Mouse (Mus musculus) forebrain, embryonic 10.5 days (tissue): ENCODE data around the gene Ptp4a2. TPM values are rescaled to one million over a fixed set of nuclear protein-coding genes. Genes with fewer than 3 reads are reported as not detected.
A peak's percentile ranks its signal among the peaks of the same experiment; 100 is the strongest.
"Not testable (repeated sequence)": the region's sequence is repeated elsewhere in the genome, so short reads cannot be mapped to it uniquely, and the experiment has no call there.

Experiments
- DNase-seq: peaks from one replicate; pipeline ENCODE4 v3.0.0-alpha.2; 2017; ENCODE audit warnings: low spot score; ENCODE audit errors: extremely low spot score
- H3K27ac ChIP-seq: fragments of 300-500 bp; sonication (generic); 2 replicates; pipeline ENCODE4 v1.5.1; 2016; ENCODE audit warnings: mild to moderate bottlenecking
- H3K27me3 ChIP-seq: fragments of 300-500 bp; sonication (generic); 2 replicates; pipeline ENCODE4 v1.6.1; 2016; ENCODE audit warnings: mild to moderate bottlenecking; ENCODE audit not compliant: poor library complexity, severe bottlenecking
- H3K36me3 ChIP-seq: fragments of 300-500 bp; sonication (generic); replicated peaks from 2 replicates; pipeline ENCODE4 v1.6.1; 2016; ENCODE audit warnings: mild to moderate bottlenecking, moderate library complexity
- H3K4me1 ChIP-seq: fragments of 300-500 bp; sonication (generic); 2 replicates; pipeline ENCODE4 v1.6.1; 2016
- H3K4me3 ChIP-seq: fragments of 300-500 bp; sonication (generic); 2 replicates; pipeline ENCODE4 v1.5.1; 2016; ENCODE audit warnings: mild to moderate bottlenecking, moderate library complexity
- H3K9me3 ChIP-seq: fragments of 300-500 bp; sonication (generic); 2 replicates; pipeline ENCODE4 v1.6.1; 2016; ENCODE audit warnings: mild to moderate bottlenecking, moderate library complexity
- WGBS: fragments of 180-500 bp; shearing (Covaris S2); methylation state at CpG from one replicate; pipeline ENCODE4 v1.1.7; 2016; 5-methylcytosine and 5-hydroxymethylcytosine counted together
- polyA plus RNA-seq: library from polyadenylated mRNA; unstranded; fragments of >200 nt; fragmentation: Nextera tagmentation; extraction: Ambion mirVana; gene quantifications from 2 replicates; pipeline ENCODE4 v1.2.1, GENCODE M21; 2016

The Ptp4a2 gene
- polyA plus RNA-seq: 317 and 328 TPM in 2 replicates

DNA sequence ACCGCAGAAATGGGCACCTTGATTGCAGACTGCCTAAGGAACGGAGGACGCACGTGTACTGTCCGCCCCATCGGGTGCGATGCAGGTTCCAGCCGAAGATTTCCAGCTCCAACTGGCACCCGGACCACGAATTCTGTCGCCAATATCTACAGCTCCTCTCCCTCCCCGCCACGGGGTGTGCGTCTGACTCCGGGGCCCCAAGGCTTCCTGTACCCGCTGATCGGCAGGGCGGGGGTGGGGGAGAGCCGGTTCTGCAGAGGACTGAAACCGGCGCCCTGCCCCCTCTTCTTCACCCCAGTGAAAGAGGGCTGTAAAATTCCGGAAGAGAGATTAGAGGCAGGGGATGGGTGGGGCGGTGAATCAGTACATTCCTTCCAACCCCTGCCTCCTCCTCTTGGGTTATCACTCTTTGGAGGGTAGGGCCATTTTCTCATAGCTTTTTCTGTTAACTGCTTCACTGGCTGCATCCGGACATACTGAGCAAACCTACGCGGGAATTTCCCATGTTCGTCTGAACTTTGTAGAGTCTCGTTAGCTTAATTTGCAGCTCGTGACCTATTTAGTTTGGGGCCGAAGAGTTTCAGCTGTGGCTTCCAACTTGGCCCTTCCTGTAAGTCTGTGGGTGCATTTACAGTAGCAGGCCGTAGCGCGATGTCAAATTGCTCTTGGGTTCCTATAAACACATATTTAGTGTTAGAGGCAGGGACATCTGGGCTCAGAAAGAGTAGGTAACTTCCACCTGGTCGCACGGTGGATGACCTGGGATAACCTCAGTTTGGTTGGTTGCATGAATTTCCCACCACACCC lies at the start of gene Ptp4a2:
TSS of gene Ptp4a2 (plus strand) at position 422 of the 807 bp plus-strand sequence.
- DNase-seq: no peak
- H3K9me3 ChIP-seq: no peaks in the 10 kb centered on the region
- no peaks in the 10 kb centered on the region for H3K36me3 ChIP-seq
- H3K4me3 ChIP-seq: peak within 1 kb of the TSS; percentile 50
- WGBS: 21% methylated on average over 35 of the region's 35 CpGs
- H3K27me3 ChIP-seq: peaks cover 37% of the 10 kb centered on the region
- H3K27ac ChIP-seq: peak within 1 kb of the TSS; percentile 78
- H3K4me1 ChIP-seq: peaks cover 11% of the 10 kb centered on the region

DNA sequence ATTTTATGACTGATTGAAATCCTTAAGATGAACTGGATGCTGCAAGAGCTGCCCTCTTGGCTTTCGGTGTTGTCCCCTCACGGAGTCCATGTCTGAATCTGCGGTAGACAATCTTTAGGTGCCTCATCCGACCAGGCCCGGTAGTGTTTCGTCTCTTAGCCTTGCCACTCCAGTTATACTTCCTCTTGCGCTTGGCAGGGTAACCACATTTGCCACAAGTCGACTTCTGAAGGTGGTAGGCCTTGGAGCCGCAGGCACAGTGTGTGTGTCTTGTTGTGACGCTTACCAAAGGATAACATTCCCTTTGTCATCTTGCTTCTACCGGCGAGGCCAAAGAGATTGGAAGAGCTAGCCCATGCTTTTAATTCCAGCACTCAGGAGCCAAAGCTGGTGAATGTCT lies 49.4 kb upstream of the Ptp4a2 start:
- H3K36me3 ChIP-seq: no peaks in the 10 kb centered on the region
- H3K9me3 ChIP-seq: no peaks in the 10 kb centered on the region
- no peaks in the 10 kb centered on the region for H3K27me3 ChIP-seq
- 96% methylated on average over 12 of the region's 12 CpGs for WGBS
- H3K27ac ChIP-seq: no peak overlapping the region
- H3K4me3 ChIP-seq: no peak overlapping the region
- no peak for DNase-seq
- no peaks in the 10 kb centered on the region for H3K4me1 ChIP-seq

DNA sequence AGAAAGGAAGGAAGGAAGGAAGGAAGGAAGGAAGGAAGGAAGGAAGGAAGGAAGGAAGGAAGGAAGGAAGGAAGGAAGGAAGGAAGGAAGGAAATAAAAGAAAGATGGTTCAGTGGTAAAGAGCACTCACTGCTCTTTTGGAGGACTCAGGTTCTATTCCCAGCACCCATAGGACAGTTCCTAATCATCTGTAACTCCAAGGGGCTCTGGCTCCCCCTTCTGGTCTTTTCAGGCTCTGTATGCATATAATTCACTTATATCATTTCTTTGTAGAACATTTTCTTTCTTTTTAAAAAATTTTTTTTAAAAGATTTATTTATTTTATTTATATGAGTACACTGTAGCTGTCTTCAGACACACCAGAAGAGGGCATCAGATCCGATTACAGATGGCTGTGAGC lies 48.5 kb upstream of the Ptp4a2 start:
- H3K27ac ChIP-seq, H3K4me1 ChIP-seq, H3K4me3 ChIP-seq, H3K36me3 ChIP-seq, H3K9me3 ChIP-seq, H3K27me3 ChIP-seq, DNase-seq: not testable (repeated sequence)
- 76% methylated on average over 1 of the region's 1 CpGs for WGBS

DNA sequence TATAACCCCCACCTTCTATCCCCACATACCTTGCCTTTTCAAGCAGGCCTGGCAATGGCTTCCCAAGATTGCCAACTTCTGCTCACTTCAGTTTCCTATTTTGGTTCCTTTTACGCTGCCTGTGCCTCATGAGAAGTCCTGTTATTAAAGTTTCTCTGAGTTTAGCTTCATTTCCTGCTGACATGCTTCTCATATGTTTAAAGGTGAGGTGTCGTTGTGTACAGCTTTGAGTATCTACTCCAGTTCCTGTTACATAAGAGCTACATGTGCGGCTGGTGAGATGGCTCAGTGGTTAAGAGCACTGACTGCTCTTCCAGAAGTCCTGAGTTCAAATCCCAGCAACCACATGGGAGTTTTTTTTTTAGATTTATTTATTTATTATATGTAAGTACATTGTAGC lies 45.7 kb upstream of the Ptp4a2 start:
- WGBS: 86% methylated on average over 3 of the region's 3 CpGs
- no peaks in the 10 kb centered on the region for H3K9me3 ChIP-seq
- H3K4me3 ChIP-seq: no peak overlapping the region
- DNase-seq: no peak
- no peaks in the 10 kb centered on the region for H3K36me3 ChIP-seq
- H3K27me3 ChIP-seq: no peaks in the 10 kb centered on the region; the same call in 1 of the 2 replicates
- no peaks in the 10 kb centered on the region for H3K4me1 ChIP-seq
- no peak overlapping the region for H3K27ac ChIP-seq

DNA sequence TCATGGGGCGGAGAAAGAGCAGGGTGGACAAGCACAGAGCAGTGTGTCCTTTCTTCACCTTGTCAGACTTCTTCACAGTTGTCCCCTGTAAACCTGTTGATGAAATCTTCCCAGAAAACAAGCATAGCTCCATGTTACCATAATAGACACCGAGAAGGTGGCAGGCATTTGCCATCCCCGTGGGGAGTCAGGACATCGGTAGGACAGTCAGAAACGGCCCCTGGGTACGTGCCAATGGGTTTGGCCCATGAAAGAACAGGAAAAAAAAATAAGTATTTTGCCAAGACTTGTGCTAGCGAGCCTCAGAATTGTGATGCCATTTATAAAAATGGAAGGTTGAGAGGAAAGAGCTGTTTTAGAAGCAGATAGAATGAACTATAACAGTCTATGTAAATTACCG lies 43.2 kb upstream of the Ptp4a2 start:
- no peaks in the 10 kb centered on the region for H3K36me3 ChIP-seq
- H3K27ac ChIP-seq: no peak overlapping the region
- H3K9me3 ChIP-seq: no peaks in the 10 kb centered on the region
- H3K4me3 ChIP-seq: no peak overlapping the region
- WGBS: 93% methylated on average over 8 of the region's 8 CpGs
- H3K27me3 ChIP-seq: peaks cover 24% of the 10 kb centered on the region
- peaks cover 23% of the 10 kb centered on the region for H3K4me1 ChIP-seq
- DNase-seq: no peak

DNA sequence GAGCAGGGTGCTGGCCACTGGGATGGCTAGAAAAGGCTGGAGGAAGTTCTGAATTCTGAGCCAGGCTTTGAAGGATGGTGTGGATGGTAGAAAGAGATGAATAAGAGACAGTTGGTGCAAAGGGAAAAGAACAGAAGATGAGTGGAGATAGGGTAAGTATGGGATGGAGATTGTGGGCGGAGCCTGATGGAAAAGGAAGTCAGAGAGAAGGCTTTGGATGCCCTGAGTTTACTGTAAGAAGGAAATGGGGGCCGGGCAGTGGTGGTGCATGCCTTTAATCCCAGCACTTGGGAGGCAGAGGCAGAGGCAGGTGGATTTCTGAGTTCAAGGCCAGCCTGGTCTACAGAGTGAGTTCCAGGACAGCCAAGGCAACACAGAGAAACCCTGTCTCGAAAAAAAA lies 42.3 kb upstream of the Ptp4a2 start:
- H3K4me1 ChIP-seq: peaks cover 23% of the 10 kb centered on the region
- H3K27ac ChIP-seq, H3K4me3 ChIP-seq, DNase-seq, H3K36me3 ChIP-seq, H3K9me3 ChIP-seq: not testable (repeated sequence)
- peaks cover 30% of the 10 kb centered on the region for H3K27me3 ChIP-seq
- WGBS: 75% methylated on average over 3 of the region's 3 CpGs

DNA sequence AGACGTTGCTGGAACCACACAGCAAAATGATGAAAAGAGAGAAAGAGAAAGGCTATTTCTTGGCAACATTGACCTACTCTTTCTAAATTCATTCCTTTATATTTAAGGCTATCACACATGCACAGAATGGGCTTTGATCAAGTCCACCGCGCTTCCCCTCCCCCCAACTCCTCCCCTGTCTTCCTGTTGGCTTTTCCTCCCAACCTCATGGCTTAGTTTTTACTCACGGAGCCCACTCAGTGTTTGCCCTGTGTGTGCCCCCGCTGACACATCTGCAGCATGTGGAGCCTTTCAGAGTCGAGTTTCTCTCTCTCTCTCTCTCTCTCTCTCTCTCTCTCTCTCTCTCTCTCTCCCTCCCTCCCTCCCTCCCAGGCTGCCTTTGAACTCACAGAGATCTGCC lies 40.4 kb upstream of the Ptp4a2 start:
- 77% methylated on average over 6 of the region's 6 CpGs for WGBS
- no peak overlapping the region for H3K27ac ChIP-seq

DNA sequence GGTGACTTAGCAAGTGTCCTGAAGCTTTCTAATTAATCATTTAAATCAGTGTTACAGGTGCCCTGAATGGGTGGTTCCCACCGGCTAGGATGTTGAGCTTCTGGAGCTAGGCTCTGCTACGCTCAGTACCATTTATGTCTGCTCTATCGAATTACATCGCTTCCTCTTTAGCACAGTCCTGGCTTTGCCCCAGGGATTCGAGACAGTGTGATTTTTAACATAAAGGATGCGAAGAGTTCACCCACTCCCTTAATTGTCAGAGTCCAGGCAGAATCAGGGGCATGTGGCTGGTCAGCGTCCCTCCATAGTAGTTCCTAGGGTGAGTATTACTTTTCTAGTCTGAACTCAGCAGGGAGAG lies 39.7 kb upstream of the Ptp4a2 start:
- Histone ChIP-seq H3K36me3 (no peaks in the 10 kb centered on the region), H3K4me3 (peak overlapping the region; percentile 34), H3K9me3 (no peaks in the 10 kb centered on the region), H3K27me3 (peaks cover 30% of the 10 kb centered on the region), H3K27ac (peak overlapping the region; percentile 68; the same call in 1 of the 2 replicates), H3K4me1 (peaks cover 41% of the 10 kb centered on the region)
- 21% methylated on average over 7 of the region's 7 CpGs for WGBS
- DNase-seq: no peak

More for the DNA sequence above, 40.4 kb upstream of the Ptp4a2 start:
- H3K4me3 ChIP-seq: no peak overlapping the region
- DNase-seq: no peak
- peaks cover 37% of the 10 kb centered on the region for H3K4me1 ChIP-seq
- H3K27me3 ChIP-seq: peaks cover 30% of the 10 kb centered on the region
- no peaks in the 10 kb centered on the region for H3K36me3 ChIP-seq
- no peaks in the 10 kb centered on the region for H3K9me3 ChIP-seq

DNA sequence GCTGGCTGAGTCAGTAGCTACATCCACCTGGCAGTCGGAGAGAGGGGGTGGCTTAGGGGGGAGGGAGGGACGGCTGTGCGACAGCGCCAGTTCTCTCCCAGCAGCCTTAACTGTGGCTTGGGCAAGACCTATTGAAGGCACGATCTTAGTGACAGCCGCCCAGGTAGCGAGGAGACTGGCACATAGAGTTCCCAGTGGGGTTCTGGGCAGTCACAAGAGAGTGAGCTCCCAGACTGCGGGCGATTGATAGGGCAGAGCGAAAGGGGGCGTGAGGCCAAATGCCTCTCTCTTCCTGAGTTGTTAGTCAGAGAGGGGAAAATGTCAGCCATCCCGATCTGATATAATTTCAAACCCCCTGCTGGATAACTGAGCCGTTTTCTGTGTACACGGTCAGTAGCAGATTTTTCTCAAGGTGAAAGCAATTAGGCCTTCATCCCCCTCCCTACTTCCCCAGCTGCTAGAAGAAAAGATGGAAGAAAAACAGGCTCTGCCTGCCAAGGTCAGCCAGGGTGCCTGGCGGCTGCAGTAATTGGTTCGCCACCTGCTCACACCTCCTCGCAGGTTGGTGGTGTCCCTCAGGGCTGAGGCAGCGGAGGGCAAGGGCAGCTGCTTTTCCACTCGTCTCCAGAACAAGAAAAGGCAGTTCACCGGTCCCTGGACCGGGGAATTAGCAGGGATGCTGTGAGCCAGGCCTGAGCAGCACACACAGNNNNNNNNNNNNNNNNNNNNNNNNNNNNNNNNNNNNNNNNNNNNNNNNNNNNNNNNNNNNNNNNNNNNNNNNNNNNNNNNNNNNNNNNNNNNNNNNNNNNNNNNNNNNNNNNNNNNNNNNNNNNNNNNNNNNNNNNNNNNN lies 39.1 kb upstream of the Ptp4a2 start:
- whole genome bisulfite sequencing: 4% methylated on average over 21 of the region's 21 CpGs
- Histone ChIP-seq H3K4me3 (peak overlapping the region; percentile 34), H3K9me3 (no peaks in the 10 kb centered on the region), H3K36me3 (no peaks in the 10 kb centered on the region), H3K4me1 (peaks cover 41% of the 10 kb centered on the region), H3K27me3 (peaks cover 30% of the 10 kb centered on the region), H3K27ac (peak overlapping the region; percentile 68)
- DNase-seq: peak; percentile 44

DNA sequence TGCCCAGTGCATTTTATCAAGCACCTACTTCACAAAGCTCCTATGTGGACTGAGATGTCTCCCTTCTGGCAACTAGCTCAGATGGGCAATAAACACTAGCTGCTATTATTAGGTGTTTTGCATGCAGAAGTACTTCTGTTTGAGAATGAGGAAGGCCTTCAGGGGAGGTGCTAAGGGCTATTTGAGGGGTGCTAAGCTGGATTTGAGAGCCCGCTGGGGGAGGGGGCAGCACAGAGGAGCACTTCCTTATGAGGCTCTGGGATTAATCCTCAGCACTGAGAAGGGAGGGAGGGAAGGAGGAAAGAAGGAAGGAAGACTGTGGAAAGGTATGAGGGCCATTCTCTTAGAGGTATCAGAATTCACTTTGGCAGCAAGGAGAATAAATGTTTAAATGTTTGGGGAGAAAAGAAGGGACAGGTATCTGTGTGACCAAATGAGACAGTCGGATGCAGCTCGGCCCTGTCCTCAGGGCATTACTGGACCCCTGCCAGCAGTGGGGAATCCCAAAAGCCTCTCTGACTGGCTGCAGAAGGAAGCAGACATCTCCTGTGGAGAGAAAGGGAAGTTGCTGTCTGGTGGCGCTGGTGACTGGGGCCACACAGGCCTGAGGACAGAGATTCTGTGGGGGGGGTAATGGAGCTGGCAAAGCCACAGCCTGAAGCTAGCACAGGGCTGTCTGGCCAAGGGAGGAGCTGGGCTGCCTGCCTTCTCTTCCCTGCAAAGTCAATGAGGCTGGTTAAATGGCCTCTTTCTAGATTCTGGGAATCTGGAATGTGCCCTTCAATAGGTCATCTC lies 28.9 kb upstream of the Ptp4a2 start:
- peak overlapping the region; percentile 60; the same call in 1 of the 2 replicates for H3K27ac ChIP-seq
- H3K9me3 ChIP-seq: no peaks in the 10 kb centered on the region
- H3K4me1 ChIP-seq: peaks cover 20% of the 10 kb centered on the region
- DNase-seq: no peak
- 12% methylated on average over 4 of the region's 4 CpGs for WGBS
- no peak overlapping the region for H3K4me3 ChIP-seq
- H3K36me3 ChIP-seq: no peaks in the 10 kb centered on the region
- no peaks in the 10 kb centered on the region for H3K27me3 ChIP-seq

DNA sequence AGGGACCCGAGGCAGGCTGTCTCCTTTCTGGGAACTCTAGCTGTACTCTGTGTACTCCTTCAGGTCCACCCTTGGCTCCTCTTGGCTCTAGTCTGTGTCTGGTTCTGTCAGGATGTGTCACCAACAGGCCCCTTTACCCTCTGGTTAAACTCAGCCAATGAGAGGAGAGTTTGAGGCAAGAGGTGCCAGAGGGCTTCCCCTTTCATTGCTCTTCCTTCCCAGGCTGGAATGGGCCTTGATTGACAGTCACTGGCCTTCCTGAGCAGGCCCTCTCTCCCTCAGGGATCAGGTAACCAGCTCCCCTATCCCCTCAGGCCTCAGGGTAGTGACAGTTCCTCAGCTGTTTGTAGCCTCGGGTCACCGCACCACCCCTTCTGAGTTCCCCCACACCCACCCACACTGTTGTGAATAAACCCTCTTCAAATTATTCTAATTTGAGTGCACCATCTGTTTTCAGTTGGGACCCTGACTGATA lies 28.1 kb upstream of the Ptp4a2 start:
- peak; percentile 16 for DNase-seq
- peak overlapping the region; percentile 60; the same call in 1 of the 2 replicates for H3K27ac ChIP-seq

DNA sequence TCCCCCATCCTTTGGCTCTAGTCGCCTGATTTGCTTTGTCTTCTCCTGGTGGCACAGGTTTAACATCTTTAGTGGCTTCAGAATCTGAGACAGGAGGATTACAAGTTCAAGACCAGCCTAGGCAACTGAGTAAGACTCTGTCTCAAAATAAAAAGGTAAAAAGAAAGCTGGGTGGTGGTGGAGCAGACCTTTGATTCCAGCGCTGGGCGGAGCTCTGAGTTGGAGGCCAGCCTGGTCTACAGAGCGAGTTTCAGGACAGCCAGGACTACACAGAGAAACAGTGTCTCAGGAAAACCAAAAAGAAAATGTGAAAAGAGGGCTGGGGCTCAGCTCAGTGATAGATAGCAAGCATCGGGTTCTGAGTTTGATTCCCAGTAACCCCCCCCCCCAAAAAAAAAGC lies 27.5 kb upstream of the Ptp4a2 start:
- Histone ChIP-seq H3K4me3 (no peak overlapping the region), H3K4me1 (peaks cover 20% of the 10 kb centered on the region), H3K27me3 (no peaks in the 10 kb centered on the region), H3K36me3 (no peaks in the 10 kb centered on the region), H3K9me3 (no peaks in the 10 kb centered on the region), H3K27ac (no peak overlapping the region)
- no peak for DNase-seq
- WGBS: 86% methylated on average over 5 of the region's 5 CpGs

More for the DNA sequence above, 28.1 kb upstream of the Ptp4a2 start:
- H3K4me3 ChIP-seq: no peak overlapping the region
- peaks cover 20% of the 10 kb centered on the region for H3K4me1 ChIP-seq
- whole genome bisulfite sequencing: 37% methylated on average over 3 of the region's 3 CpGs
- no peaks in the 10 kb centered on the region for H3K36me3 ChIP-seq
- H3K9me3 ChIP-seq: no peaks in the 10 kb centered on the region
- H3K27me3 ChIP-seq: no peaks in the 10 kb centered on the region
